In the genomic region with DNA sequence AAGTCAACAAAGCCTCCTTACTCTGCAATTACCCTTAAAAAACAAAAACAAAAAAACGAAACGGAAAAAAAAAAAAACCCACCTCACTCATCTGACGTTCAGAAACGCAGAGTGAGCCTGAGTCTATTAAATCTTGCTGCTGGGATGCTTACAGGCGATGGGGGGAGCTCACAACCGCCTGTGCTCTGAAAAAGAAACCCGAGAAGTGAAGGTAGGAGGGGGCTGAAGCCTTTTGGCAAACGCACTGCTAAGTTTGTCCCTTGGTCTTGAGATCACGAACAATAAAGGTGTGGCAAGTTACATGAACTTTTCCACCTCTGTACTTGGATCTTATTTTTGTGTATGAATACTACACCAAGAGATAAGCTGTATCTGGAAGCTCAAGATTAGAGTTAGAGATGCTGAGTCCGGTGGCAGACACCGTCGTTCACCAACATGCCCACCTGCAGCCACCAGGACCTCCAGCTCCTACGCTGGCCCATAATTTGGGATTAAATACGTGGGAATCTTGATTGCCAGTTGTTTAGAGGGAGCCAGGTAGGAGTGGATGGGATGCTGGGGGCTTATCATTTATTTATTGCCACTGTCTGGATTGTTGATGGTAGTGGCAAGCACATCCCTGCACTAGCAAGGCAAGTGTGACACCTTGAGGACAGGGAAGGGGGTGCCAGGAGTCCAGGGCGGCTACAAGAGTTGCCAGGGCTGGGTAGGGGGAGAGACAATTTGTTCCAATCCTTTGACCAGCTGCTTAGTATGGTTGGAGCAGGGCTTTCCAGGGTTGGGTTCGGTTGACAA, we compare ENCODE assay signal across 9 mouse cellular contexts. TPM values are rescaled to one million over a fixed set of nuclear protein-coding genes. Genes with fewer than 3 reads are reported as not detected.
DNase-seq lines count a peak whose midpoint lies in the region; ATAC-seq lines count a peak whose summit lies in the region.
"Had no signal": no experiment of that assay in that cellular context is flagged by ENCODE, and none has a peak within 500 bp of the region (broad histone marks: within the 10 kb centered on the region; RNA-seq: fewer than 3 reads in every experiment).

No protein-coding gene starts in this region.

- WGBS in kidney, embryonic 14.5 days = 6% methylated on average over 16 of the region's 16 CpGs
- WGBS in neural tube, embryonic 13.5 days = 4% methylated on average over 16 of the region's 16 CpGs

- no peak overlapping the region for H3K9ac ChIP-seq in kidney, embryonic 14.5 days (ENCODE audit: low read depth, low read length)
- peak overlapping the region; percentile 66 for H3K9ac ChIP-seq in neural tube, embryonic 13.5 days
- H3K9ac ChIP-seq: liver, embryonic 14.5 days had no signal

- ATAC-seq in kidney, embryonic 14.5 days (ENCODE audit: low FRiP score, low TSS enrichment) = peak; percentile 90
- ATAC-seq in neural tube, embryonic 13.5 days (ENCODE audit: low read depth) = peak; percentile 98

- H3K27ac ChIP-seq in kidney, embryonic 14.5 days (ENCODE audit: low read depth, low read length) = no peak overlapping the region
- H3K27ac ChIP-seq in neural tube, embryonic 13.5 days (replicated peaks) = no peak overlapping the region
- H3K27ac ChIP-seq: liver, embryonic 14.5 days had no signal

- peak overlapping the region; percentile 49 for H3K4me3 ChIP-seq in kidney, embryonic 14.5 days (ENCODE audit: low read length)
- peak overlapping the region; percentile 55 for H3K4me3 ChIP-seq in neural tube, embryonic 13.5 days

- H3K36me3 ChIP-seq in kidney, embryonic 14.5 days (ENCODE audit: control insufficient read depth, insufficient read depth, low read length) = no peaks in the 10 kb centered on the region
- no peaks in the 10 kb centered on the region for H3K36me3 ChIP-seq in neural tube, embryonic 13.5 days

- peak overlapping the region; percentile 96 for H3K4me2 ChIP-seq in kidney, embryonic 14.5 days (replicated peaks; ENCODE audit: low read depth, low read length)
- peak overlapping the region; percentile 98 for H3K4me2 ChIP-seq in neural tube, embryonic 13.5 days

- 0 out of 2 replicates have a peak, but pooled peaks cover 10% of the 10 kb centered on the region for H3K4me1 ChIP-seq in kidney, embryonic 14.5 days (ENCODE audit: control insufficient read depth, insufficient read depth, low read length)
- peaks cover 28% of the 10 kb centered on the region for H3K4me1 ChIP-seq in neural tube, embryonic 13.5 days (replicated peaks)

- intact Hi-C loops in left cerebral cortex, postnatal 10 days (cut with DNase I) = loop anchor here (2.0 to 10.0 kb wide), 6 partner anchors 72 to 630 kb away; a partner anchor contains a TSS

- peaks cover 29% of the 10 kb centered on the region for H3K27me3 ChIP-seq in kidney, embryonic 14.5 days (ENCODE audit: control insufficient read depth, insufficient read depth, low read length)
- H3K27me3 ChIP-seq in neural tube, embryonic 13.5 days = peaks cover 39% of the 10 kb centered on the region

- no peak for DNase-seq in kidney, postnatal 25 days
- peak; percentile 77 for DNase-seq in embryo, embryonic 10 days (ENCODE audit: low spot score)
- DNase-seq in frontal cortex, postnatal 14 days (ENCODE audit: low spot score in 2 of 2) = peak; percentile 29 to 47
- DNase-seq in left cerebral cortex, postnatal 10 days (ENCODE audit: extremely low spot score in 1 of 2, low spot score in 2 of 2) = peak; percentile 49 to 53
- DNase-seq in urinary bladder, postnatal 25 days (ENCODE audit: low spot score) = no peak
- no peak for DNase-seq in lung, postnatal 10 days

- no peaks in the 10 kb centered on the region for H3K9me3 ChIP-seq in kidney, embryonic 14.5 days (ENCODE audit: control insufficient read depth, low read length)
- no peaks in the 10 kb centered on the region for H3K9me3 ChIP-seq in neural tube, embryonic 13.5 days

RNA-seq across cellular contexts. Expression of a gene that starts 0.8 kb away (rescaled TPM):
- 0.40 and 0.88 TPM in 2 replicates for polyA plus RNA-seq in kidney, embryonic 14.5 days (2014; fragmentation: Nextera tagmentation; extraction: Ambion mirVana)
- 10 to 100 TPM; 37.6 to 42.1 TPM for total RNA-seq in left cerebral cortex, postnatal 10 days (2021)
- polyA plus RNA-seq in neural tube, embryonic 13.5 days (2015; fragmentation: Nextera tagmentation; extraction: Ambion mirVana) = 2.4 and 2.8 TPM in 2 replicates

Comparison
In these comparisons a context has a peak if more than half of its experiments do, and no peak if none do; other contexts are left out.
1. DNase-seq: peak in embryo, embryonic 10 days (single experiment), frontal cortex, postnatal 14 days (2 of 2) and left cerebral cortex, postnatal 10 days (2 of 2); none in kidney, postnatal 25 days (0 of 2), urinary bladder, postnatal 25 days (single experiment) and lung, postnatal 10 days (single experiment).